Mouse (Mus musculus) R1 (cell line): ENCODE measurements around the gene Pcnx4.
A peak's percentile ranks its signal among the peaks of the same experiment; 100 is the strongest.

Experiments
- DNase-seq: peaks from one replicate; pipeline ENCODE4 v3.0.0-alpha.2; 2018; ENCODE audit warnings: low read depth, low spot score

Pcnx4 gene

GRCm38 (mm10) chr12:72536021-72536597 is at the start of gene Pcnx4:
Gene Pcnx4, plus strand, starts transcription at chr12:72536383.
- peak; percentile 99 for DNase-seq

GRCm38 (mm10) chr12:72487498-72487897 is 48.7 kb upstream of the Pcnx4 start:
- no peak for DNase-seq

GRCm38 (mm10) chr12:72489995-72490394 is 46.2 kb upstream of the Pcnx4 start:
- DNase-seq = no peak

GRCm38 (mm10) chr12:72491063-72491719 is 45.0 kb upstream of the Pcnx4 start:
- DNase-seq = no peak

- peak; percentile 13 for DNase-seq
These were observed 39.1 kb upstream of the Pcnx4 start for GRCm38 (mm10) chr12:72496866-72497600.

- no peak for DNase-seq
These were observed 26.6 kb upstream of the Pcnx4 start for GRCm38 (mm10) chr12:72509606-72510005.

GRCm38 (mm10) chr12:72515446-72515845 is 20.7 kb upstream of the Pcnx4 start:
- DNase-seq = peak; percentile 33

GRCm38 (mm10) chr12:72518114-72518728 is 18.0 kb upstream of the Pcnx4 start:
- DNase-seq = no peak

GRCm38 (mm10) chr12:72519352-72519751 is 16.8 kb upstream of the Pcnx4 start:
- no peak for DNase-seq

- no peak for DNase-seq
These were observed 16.3 kb upstream of the Pcnx4 start for GRCm38 (mm10) chr12:72519855-72520254.

- peak; percentile 79 for DNase-seq
These were observed 15.5 kb upstream of the Pcnx4 start for GRCm38 (mm10) chr12:72520645-72521044.

- DNase-seq = no peak
These were observed 10.6 kb upstream of the Pcnx4 start for GRCm38 (mm10) chr12:72525588-72525987.

- DNase-seq = no peak
These were observed 3.9 kb upstream of the Pcnx4 start for GRCm38 (mm10) chr12:72532303-72532702.

GRCm38 (mm10) chr12:72533986-72534385 is 2.2 kb upstream of the Pcnx4 start:
- no peak for DNase-seq

GRCm38 (mm10) chr12:72535599-72535998 is 584 bp upstream of the Pcnx4 start:
- no peak for DNase-seq

GRCm38 (mm10) chr12:72538571-72538970 is 2.4 kb downstream of the Pcnx4 start:
- no peak for DNase-seq

- DNase-seq = no peak
These were observed 18.2 kb downstream of the Pcnx4 start for GRCm38 (mm10) chr12:72554347-72554746.

- DNase-seq = no peak
These were observed 28.2 kb downstream of the Pcnx4 start for GRCm38 (mm10) chr12:72564281-72564795.

GRCm38 (mm10) chr12:72582021-72582420 is 45.8 kb downstream of the Pcnx4 start:
- DNase-seq = no peak

- no peak for DNase-seq
These were observed 46.9 kb downstream of the Pcnx4 start for GRCm38 (mm10) chr12:72583099-72583498.

- DNase-seq = no peak
These were observed 49.2 kb downstream of the Pcnx4 start for GRCm38 (mm10) chr12:72585339-72585738.

- no peak for DNase-seq
These were observed 56.8 kb downstream of the Pcnx4 start for GRCm38 (mm10) chr12:72592991-72593390.
